Mouse (Mus musculus) adrenal gland, adult (tissue): ENCODE measurements around the gene C2cd3.
A peak's percentile ranks its signal among the peaks of the same experiment; 100 is the strongest.

ENCODE experiments used
- DNase-seq, 2 experiments: peaks; one replicate each; pipeline ENCODE4 v3.0.0; 2022 to 2023; ENCODE audit warnings: low spot score in 1 of 2; ENCODE audit not compliant: inconsistent age in 2 of 2

C2cd3 gene

GRCm38 (mm10) chr7:100468761-100469160 is 96.7 kb downstream of the C2cd3 start:
- DNase-seq: no peak

- DNase-seq: no peak
Measured at GRCm38 (mm10) chr7:100469502-100469901, 97.5 kb downstream of the C2cd3 start.

GRCm38 (mm10) chr7:100470796-100471406 is 98.9 kb downstream of the C2cd3 start:
- DNase-seq: peak in 1 of 2 experiments; percentile 42

GRCm38 (mm10) chr7:100471407-100471797 is 99.4 kb downstream of the C2cd3 start:
- no peak for DNase-seq

GRCm38 (mm10) chr7:100472777-100473176 is 100.7 kb downstream of the C2cd3 start, which contains the start of gene Ucp3:
Gene Ucp3 (plus strand): TSS chr7:100472990.
- DNase-seq: peak; percentile 45 to 73

- DNase-seq: peak in 1 of 2 experiments; percentile 74
Measured at GRCm38 (mm10) chr7:100473846-100474454, 101.9 kb downstream of the C2cd3 start.

- DNase-seq: peak; percentile 58 to 79
Measured at GRCm38 (mm10) chr7:100474680-100475079, 102.6 kb downstream of the C2cd3 start.

- no peak for DNase-seq
Measured at GRCm38 (mm10) chr7:100479100-100479822, 107.2 kb downstream of the C2cd3 start.

- DNase-seq: no peak
Measured at GRCm38 (mm10) chr7:100479823-100480164, 107.8 kb downstream of the C2cd3 start.

GRCm38 (mm10) chr7:100480175-100480574 is 108.1 kb downstream of the C2cd3 start:
- no peak for DNase-seq

- DNase-seq: peak in 1 of 2 experiments; percentile 67
Measured at GRCm38 (mm10) chr7:100482046-100482445, 110.0 kb downstream of the C2cd3 start.

GRCm38 (mm10) chr7:100484493-100484892 is 112.5 kb downstream of the C2cd3 start:
- peak in 1 of 2 experiments; percentile 70 for DNase-seq

GRCm38 (mm10) chr7:100487301-100487700 is 115.3 kb downstream of the C2cd3 start:
- DNase-seq: no peak

- DNase-seq: no peak
Measured at GRCm38 (mm10) chr7:100488474-100489048, 116.5 kb downstream of the C2cd3 start.

- no peak for DNase-seq
Measured at GRCm38 (mm10) chr7:100492391-100493116, 120.5 kb downstream of the C2cd3 start.

GRCm38 (mm10) chr7:100493117-100493483 is 121.1 kb downstream of the C2cd3 start, which contains the start of gene Ucp2:
Gene Ucp2 (plus strand): TSS chr7:100493337.
- peak; percentile 90 to 95 for DNase-seq

- peak; percentile 50 to 81 for DNase-seq
Measured at GRCm38 (mm10) chr7:100493484-100494414, 121.7 kb downstream of the C2cd3 start.

- peak in 1 of 2 experiments; percentile 58 for DNase-seq
Measured at GRCm38 (mm10) chr7:100494415-100494831, 122.4 kb downstream of the C2cd3 start.

- DNase-seq: peak in 1 of 2 experiments; percentile 65
Measured at GRCm38 (mm10) chr7:100495042-100495441, 123.0 kb downstream of the C2cd3 start.
